Mouse (Mus musculus) forebrain, embryonic 15.5 days (tissue): Measurements from ENCODE around the gene Fam20b. TPM values are rescaled to one million over a fixed set of nuclear protein-coding genes. Genes with fewer than 3 reads are reported as not detected.

Experiments used
- ATAC-seq: fragments of 200-750 bp; cut with Nextera tagmentation; replicated peaks from 2 replicates; pipeline ENCODE4 v1.8.0; 2017; ENCODE audit warnings: mild to moderate bottlenecking, moderate TSS enrichment, moderate library complexity
- H3K27ac ChIP-seq: fragments of 300-500 bp; sonication (generic); replicated peaks from 2 replicates; pipeline ENCODE4 v1.5.1; 2015; ENCODE audit warnings: mild to moderate bottlenecking, inconsistent platforms
- H3K27me3 ChIP-seq: fragments of 300-500 bp; sonication (generic); 2 replicates; pipeline ENCODE4 v1.6.1; 2015; ENCODE audit warnings: inconsistent platforms
- H3K36me3 ChIP-seq: fragments of 300-500 bp; sonication (generic); 2 replicates; pipeline ENCODE4 v1.6.1; 2015; ENCODE audit warnings: mild to moderate bottlenecking, inconsistent platforms
- H3K4me1 ChIP-seq: fragments of 300-500 bp; sonication (generic); 2 replicates; pipeline ENCODE4 v1.6.1; 2015; ENCODE audit warnings: inconsistent platforms
- H3K4me2 ChIP-seq: fragments of 300-500 bp; sonication (generic); replicated peaks from 2 replicates; pipeline ENCODE4 v1.6.1; 2015; ENCODE audit warnings: mild to moderate bottlenecking, inconsistent platforms
- H3K4me3 ChIP-seq: fragments of 300-500 bp; sonication (generic); 2 replicates; pipeline ENCODE4 v1.5.1; 2015; ENCODE audit warnings: mild to moderate bottlenecking, inconsistent platforms
- H3K9ac ChIP-seq: fragments of 300-500 bp; sonication (generic); replicated peaks from 2 replicates; pipeline ENCODE4 v1.6.1; 2015; ENCODE audit warnings: mild to moderate bottlenecking, inconsistent platforms
- H3K9me3 ChIP-seq: fragments of 300-500 bp; sonication (generic); 2 replicates; pipeline ENCODE4 v1.6.1; 2016; ENCODE audit warnings: inconsistent platforms
- WGBS: fragments of 180-500 bp; shearing (Covaris S2); methylation state at CpG from one replicate; pipeline ENCODE4 v1.1.7; 2015; ENCODE audit warnings: mixed read lengths; 5-methylcytosine and 5-hydroxymethylcytosine counted together
- polyA plus RNA-seq: library from polyadenylated mRNA; unstranded; fragments of >200 nt; fragmentation: Nextera tagmentation; extraction: Ambion mirVana; gene quantifications from 2 replicates; pipeline ENCODE4 v1.2.1, GENCODE M21; 2015

The Fam20b gene
- polyA plus RNA-seq, 1 experiment from 2014 or later: 27.8 TPM

- no peak overlapping the region for H3K4me2 ChIP-seq
- no peak for ATAC-seq
- H3K4me1 ChIP-seq: peaks cover 14% of the 10 kb centered on the region
- no peak overlapping the region for H3K27ac ChIP-seq
- no peaks in the 10 kb centered on the region for H3K27me3 ChIP-seq
- no peak overlapping the region for H3K4me3 ChIP-seq
- no peak overlapping the region for H3K9ac ChIP-seq
- no peaks in the 10 kb centered on the region for H3K9me3 ChIP-seq
- no peaks in the 10 kb centered on the region for H3K36me3 ChIP-seq
Measured at GRCm38 (mm10) chr1:156749136-156749535, 30.2 kb upstream of the Fam20b start.

- 57% methylated on average over 16 of the region's 16 CpGs for WGBS
- peak overlapping the region; percentile 57 for H3K27ac ChIP-seq
- ATAC-seq: peak; percentile 65
Measured at GRCm38 (mm10) chr1:156748435-156749005, 29.6 kb upstream of the Fam20b start.

DNA sequence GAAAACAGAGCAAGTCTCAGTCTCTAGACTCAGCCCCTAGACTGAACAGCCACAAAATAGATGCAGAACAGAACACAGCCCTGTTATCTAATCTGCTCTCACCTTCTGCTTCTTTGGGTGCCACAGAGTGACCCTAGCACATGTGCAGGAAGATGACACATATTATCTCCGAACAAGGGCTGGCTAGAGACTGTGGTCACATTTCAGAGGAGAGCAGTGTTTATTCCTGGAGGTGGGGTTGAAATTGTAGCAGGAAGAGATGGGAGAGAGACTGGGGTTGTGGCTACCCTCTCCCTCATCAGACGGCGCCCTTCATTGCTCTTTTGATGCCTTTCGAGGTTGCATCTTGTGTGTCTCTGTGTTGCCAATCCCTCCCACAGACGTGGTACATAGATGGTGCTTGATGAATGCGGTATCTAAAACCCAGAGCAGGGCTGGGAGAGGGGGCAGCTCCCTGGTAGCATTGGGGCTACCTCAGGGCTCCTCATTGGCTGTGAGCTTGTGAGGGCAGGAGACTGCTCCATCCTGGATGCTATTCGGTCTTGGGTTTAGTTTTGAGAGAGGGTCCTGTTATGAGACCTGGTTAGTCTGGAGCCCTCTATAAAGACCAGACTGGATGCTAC lies 26.4 kb upstream of the Fam20b start:
- Histone ChIP-seq H3K4me3 (no peak overlapping the region), H3K9me3 (no peaks in the 10 kb centered on the region), H3K4me1 (peaks cover 6% of the 10 kb centered on the region; the same call in 1 of the 2 replicates), H3K36me3 (no peaks in the 10 kb centered on the region), H3K4me2 (no peak overlapping the region), H3K27me3 (no peaks in the 10 kb centered on the region), H3K9ac (no peak overlapping the region), H3K27ac (no peak overlapping the region)
- 86% methylated on average over 7 of the region's 7 CpGs for WGBS
- no peak for ATAC-seq

More at GRCm38 (mm10) chr1:156748435-156749005, 29.6 kb upstream of the Fam20b start:
- no peaks in the 10 kb centered on the region for H3K9me3 ChIP-seq
- no peak overlapping the region for H3K9ac ChIP-seq
- no peaks in the 10 kb centered on the region for H3K36me3 ChIP-seq
- peaks cover 13% of the 10 kb centered on the region for H3K4me1 ChIP-seq
- no peak overlapping the region for H3K4me2 ChIP-seq
- H3K4me3 ChIP-seq: no peak overlapping the region
- no peaks in the 10 kb centered on the region for H3K27me3 ChIP-seq

- ATAC-seq: peak; percentile 74
- 63% methylated on average over 11 of the region's 11 CpGs for WGBS
- no peak overlapping the region for H3K4me2 ChIP-seq
- no peaks in the 10 kb centered on the region for H3K9me3 ChIP-seq
- no peaks in the 10 kb centered on the region for H3K4me1 ChIP-seq
- H3K27me3 ChIP-seq: no peaks in the 10 kb centered on the region
- H3K4me3 ChIP-seq: no peak overlapping the region
- H3K9ac ChIP-seq: no peak overlapping the region
- H3K36me3 ChIP-seq: no peaks in the 10 kb centered on the region
- H3K27ac ChIP-seq: no peak overlapping the region
Measured at GRCm38 (mm10) chr1:156741482-156742411, 22.9 kb upstream of the Fam20b start.

DNA sequence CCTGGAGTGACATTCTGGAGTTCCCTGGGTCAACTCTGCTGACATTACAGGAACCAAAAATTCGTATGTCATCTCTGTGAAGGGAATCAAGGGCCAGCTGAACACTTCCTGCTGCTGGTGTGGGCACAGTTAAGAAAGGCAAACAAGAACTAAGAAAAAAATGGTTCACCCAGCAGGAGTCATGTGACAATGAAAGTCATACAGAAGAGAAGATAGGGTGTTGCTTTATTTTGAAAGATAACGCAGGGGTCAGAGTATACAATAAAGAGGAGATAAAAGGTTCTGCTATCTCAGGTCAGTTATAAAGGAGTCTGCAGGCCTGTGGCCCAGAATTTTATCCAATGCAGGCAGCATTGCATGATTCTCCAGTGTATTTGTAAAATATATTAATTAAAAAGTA lies 16.9 kb upstream of the Fam20b start:
- no peaks in the 10 kb centered on the region for H3K36me3 ChIP-seq
- H3K27ac ChIP-seq: no peak overlapping the region
- no peak overlapping the region for H3K4me3 ChIP-seq
- no peaks in the 10 kb centered on the region for H3K4me1 ChIP-seq
- no peaks in the 10 kb centered on the region for H3K27me3 ChIP-seq
- no peak overlapping the region for H3K9ac ChIP-seq
- no peak for ATAC-seq
- no peak overlapping the region for H3K4me2 ChIP-seq
- 84% methylated on average over 2 of the region's 2 CpGs for WGBS
- no peaks in the 10 kb centered on the region for H3K9me3 ChIP-seq

- Histone ChIP-seq H3K4me1 (no peaks in the 10 kb centered on the region), H3K4me3 (no peak overlapping the region), H3K9ac (no peak overlapping the region), H3K4me2 (no peak overlapping the region), H3K27ac (no peak overlapping the region), H3K27me3 (no peaks in the 10 kb centered on the region), H3K9me3 (no peaks in the 10 kb centered on the region), H3K36me3 (no peaks in the 10 kb centered on the region)
- 73% methylated on average over 3 of the region's 3 CpGs for WGBS
- no peak for ATAC-seq
Measured at GRCm38 (mm10) chr1:156734019-156734418, 15.1 kb upstream of the Fam20b start.

- Histone ChIP-seq H3K27ac (no peak overlapping the region), H3K4me1 (no peaks in the 10 kb centered on the region), H3K27me3 (no peaks in the 10 kb centered on the region), H3K4me2 (no peak overlapping the region), H3K36me3 (no peaks in the 10 kb centered on the region), H3K9ac (no peak overlapping the region), H3K4me3 (no peak overlapping the region), H3K9me3 (no peaks in the 10 kb centered on the region)
- 90% methylated on average over 9 of the region's 9 CpGs for WGBS
- ATAC-seq: no peak
Measured at GRCm38 (mm10) chr1:156733559-156733958, 14.7 kb upstream of the Fam20b start.

DNA sequence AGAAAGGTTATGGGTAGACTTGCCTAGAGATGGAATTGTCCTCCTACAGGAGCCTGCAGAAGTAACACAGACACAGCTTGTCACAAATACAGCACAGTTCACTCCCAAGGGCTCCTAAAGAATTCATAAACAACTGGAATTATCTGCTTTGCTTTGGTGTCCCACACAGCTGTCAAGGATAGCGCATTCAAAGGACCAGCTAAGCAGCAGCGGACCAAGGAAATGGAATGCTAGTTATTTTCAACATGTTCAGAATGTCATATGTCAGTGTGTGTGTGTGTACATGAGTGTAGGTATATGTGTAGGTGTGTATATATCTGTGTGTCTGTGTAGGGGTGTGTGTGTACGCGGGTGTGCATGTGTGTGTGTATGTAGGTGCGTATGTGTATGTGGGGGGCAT lies 14.1 kb upstream of the Fam20b start:
- H3K9me3 ChIP-seq: no peaks in the 10 kb centered on the region
- WGBS: 92% methylated on average over 5 of the region's 5 CpGs
- H3K27ac ChIP-seq: no peak overlapping the region

DNA sequence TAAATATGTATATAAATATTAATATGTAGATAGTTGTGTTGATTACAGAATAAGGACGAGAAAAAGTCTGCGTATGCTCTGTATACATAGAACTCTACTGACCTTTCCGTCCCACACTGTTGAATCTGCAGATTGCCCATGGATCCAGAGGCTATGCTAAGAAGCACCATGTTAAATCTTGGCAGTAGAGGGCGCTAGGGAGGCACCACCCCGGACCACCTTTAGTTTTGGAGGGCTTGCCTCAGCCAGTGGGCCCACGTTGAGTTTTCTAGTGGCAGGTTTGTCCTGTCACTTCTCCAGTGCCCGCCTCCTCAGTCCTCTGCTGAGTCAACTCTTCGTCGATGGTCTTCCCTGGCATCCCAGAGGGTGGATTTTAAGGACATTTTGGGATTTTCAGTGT lies 11.9 kb upstream of the Fam20b start:
- H3K9ac ChIP-seq: no peak overlapping the region
- WGBS: 64% methylated on average over 9 of the region's 9 CpGs

More for the DNA sequence above, 14.1 kb upstream of the Fam20b start:
- Histone ChIP-seq H3K4me2 (no peak overlapping the region), H3K4me1 (no peaks in the 10 kb centered on the region), H3K36me3 (no peaks in the 10 kb centered on the region), H3K9ac (no peak overlapping the region), H3K27me3 (no peaks in the 10 kb centered on the region), H3K4me3 (no peak overlapping the region)
- ATAC-seq: no peak

GRCm38 (mm10) chr1:156727234-156728108 lies 8.6 kb upstream of the Fam20b start:
- Histone ChIP-seq H3K4me1 (no peaks in the 10 kb centered on the region), H3K27me3 (no peaks in the 10 kb centered on the region), H3K4me2 (no peak overlapping the region), H3K36me3 (no peaks in the 10 kb centered on the region), H3K9ac (no peak overlapping the region), H3K4me3 (no peak overlapping the region), H3K27ac (no peak overlapping the region), H3K9me3 (no peaks in the 10 kb centered on the region)
- WGBS: 86% methylated on average over 14 of the region's 14 CpGs
- ATAC-seq: no peak

More for the DNA sequence above, 11.9 kb upstream of the Fam20b start:
- H3K4me2 ChIP-seq: no peak overlapping the region
- H3K4me3 ChIP-seq: no peak overlapping the region
- no peaks in the 10 kb centered on the region for H3K4me1 ChIP-seq
- no peak for ATAC-seq
- H3K9me3 ChIP-seq: no peaks in the 10 kb centered on the region
- no peaks in the 10 kb centered on the region for H3K27me3 ChIP-seq
- no peaks in the 10 kb centered on the region for H3K36me3 ChIP-seq
- no peak overlapping the region for H3K27ac ChIP-seq

GRCm38 (mm10) chr1:156722089-156722488 lies 3.2 kb upstream of the Fam20b start:
- no peaks in the 10 kb centered on the region for H3K36me3 ChIP-seq
- peaks cover 15% of the 10 kb centered on the region for H3K4me1 ChIP-seq
- no peak for ATAC-seq
- H3K27ac ChIP-seq: no peak overlapping the region
- no peak overlapping the region for H3K9ac ChIP-seq
- H3K4me3 ChIP-seq: no peak overlapping the region
- no peaks in the 10 kb centered on the region for H3K27me3 ChIP-seq
- H3K9me3 ChIP-seq: no peaks in the 10 kb centered on the region
- H3K4me2 ChIP-seq: no peak overlapping the region
- WGBS: 62% methylated on average over 6 of the region's 6 CpGs
